Mouse (Mus musculus) adrenal gland, postnatal 25 days (tissue): ENCODE measurements at regions not wholly inside any gene's neighbourhood (a gene's known extent, or its start where the extent isn't known, plus 50 kb on each side); places are given as distances from the start of the nearest gene placed in this dataset.
"Not testable (repeated sequence)": the region's sequence is repeated elsewhere in the genome, so short reads cannot be mapped to it uniquely, and the experiment has no call there.

Experiments
- DNase-seq: peaks from one replicate; pipeline ENCODE4 v3.0.0; 2021; ENCODE audit warnings: mixed read lengths

GRCm38 (mm10) chr3:21739720-21740119 is 336.7 kb upstream of the Tbl1xr1 start:
- no peak for DNase-seq

- DNase-seq: no peak
Observed at GRCm38 (mm10) chr3:21744107-21744506, 332.3 kb upstream of the Tbl1xr1 start.

- no peak for DNase-seq
Observed at GRCm38 (mm10) chr3:21760516-21761218, 315.8 kb upstream of the Tbl1xr1 start.

GRCm38 (mm10) chr3:21761219-21761600 is 315.2 kb upstream of the Tbl1xr1 start:
- DNase-seq: no peak

- peak; percentile 54 for DNase-seq
Observed at GRCm38 (mm10) chr3:21761909-21762308, 314.5 kb upstream of the Tbl1xr1 start.

GRCm38 (mm10) chr3:21768081-21768480 is 308.4 kb upstream of the Tbl1xr1 start:
- no peak for DNase-seq

- peak; percentile 5 for DNase-seq
Observed at GRCm38 (mm10) chr3:21769920-21770547, 306.4 kb upstream of the Tbl1xr1 start.

GRCm38 (mm10) chr3:21771752-21772298 is 304.6 kb upstream of the Tbl1xr1 start:
- DNase-seq: no peak

- DNase-seq: no peak
Observed at GRCm38 (mm10) chr3:21774172-21774842, 302.1 kb upstream of the Tbl1xr1 start.

- no peak for DNase-seq
Observed at GRCm38 (mm10) chr3:21778789-21779188, 297.7 kb upstream of the Tbl1xr1 start.

GRCm38 (mm10) chr3:21791983-21792631 is 284.3 kb upstream of the Tbl1xr1 start:
- peak; percentile 16 for DNase-seq

GRCm38 (mm10) chr3:21798139-21798538 is 278.3 kb upstream of the Tbl1xr1 start:
- no peak for DNase-seq

- not testable (repeated sequence) for DNase-seq
Observed at GRCm38 (mm10) chr3:21803886-21804285, 272.6 kb upstream of the Tbl1xr1 start.

- no peak for DNase-seq
Observed at GRCm38 (mm10) chr3:21806494-21807157, 269.8 kb upstream of the Tbl1xr1 start.

GRCm38 (mm10) chr3:21808539-21808938 is 267.9 kb upstream of the Tbl1xr1 start:
- no peak for DNase-seq

GRCm38 (mm10) chr3:21809769-21810470 is 266.5 kb upstream of the Tbl1xr1 start:
- no peak for DNase-seq

- DNase-seq: no peak
Observed at GRCm38 (mm10) chr3:21813401-21813800, 263.1 kb upstream of the Tbl1xr1 start.

GRCm38 (mm10) chr3:21816968-21817858 is 259.2 kb upstream of the Tbl1xr1 start:
- DNase-seq: no peak

- no peak for DNase-seq
Observed at GRCm38 (mm10) chr3:21819030-21819429, 257.4 kb upstream of the Tbl1xr1 start.

GRCm38 (mm10) chr3:21820051-21820598 is 256.3 kb upstream of the Tbl1xr1 start:
- no peak for DNase-seq
